11 mouse cellular contexts compared by ENCODE assay signal in genomic region chr8:52571166-52571832, GRCm38 (mm10).
DNase-seq lines count a peak whose midpoint lies in the region; ATAC-seq lines count a peak whose summit lies in the region.
"Had no signal": no experiment of that assay in that cellular context is flagged by ENCODE, and none has a peak within 500 bp of the region (broad histone marks: within the 10 kb centered on the region; RNA-seq: fewer than 3 reads in every experiment).

No protein-coding gene starts in this region.

- peak; percentile 61 to 63 for DNase-seq in layer of hippocampus, postnatal 36 days
- peak; percentile 64 for DNase-seq in right cerebral cortex, postnatal 25 days
- no peak for DNase-seq in adipocyte (ENCODE audit: low spot score)
- no peak for DNase-seq in kidney, postnatal 25 days
- DNase-seq: lung, postnatal 14 days had no signal

- H3K4me3 ChIP-seq in hindbrain, embryonic 15.5 days, result no peak overlapping the region
- H3K4me3 ChIP-seq in hindbrain, embryonic 13.5 days, result no peak overlapping the region
- H3K4me3 ChIP-seq in forebrain, embryonic 16.5 days (replicated peaks; ENCODE audit: low read length), result no peak overlapping the region
- H3K4me3 ChIP-seq: neural tube, embryonic 12.5 days had no signal

- no peak for ATAC-seq in hindbrain, embryonic 15.5 days (ENCODE audit: low FRiP score, low read depth)
- no peak for ATAC-seq in hindbrain, embryonic 13.5 days (ENCODE audit: low FRiP score)
- ATAC-seq in forebrain, embryonic 16.5 days, result peak; percentile 89
- no peak for ATAC-seq in erythroblast, adult 5-6 weeks (replicated peaks; ENCODE audit: low FRiP score, poor library complexity, severe bottlenecking)
- ATAC-seq: Patski had no signal

- no peak overlapping the region for H3K4me2 ChIP-seq in hindbrain, embryonic 15.5 days
- no peak overlapping the region for H3K4me2 ChIP-seq in hindbrain, embryonic 13.5 days
- H3K4me2 ChIP-seq in forebrain, embryonic 16.5 days (ENCODE audit: low read length), result no peak overlapping the region
- H3K4me2 ChIP-seq: neural tube, embryonic 12.5 days had no signal

- 0 out of 2 replicates have a peak overlapping the region, but pooled peaks have one; percentile 5 for H3K27ac ChIP-seq in hindbrain, embryonic 15.5 days (replicated peaks)
- no peak overlapping the region for H3K27ac ChIP-seq in hindbrain, embryonic 13.5 days
- peak overlapping the region; percentile 63 for H3K27ac ChIP-seq in forebrain, embryonic 16.5 days (ENCODE audit: low read length)
- H3K27ac ChIP-seq: neural tube, embryonic 12.5 days had no signal

- no peak overlapping the region for H3K9ac ChIP-seq in hindbrain, embryonic 15.5 days
- no peak overlapping the region for H3K9ac ChIP-seq in hindbrain, embryonic 13.5 days
- no peak overlapping the region for H3K9ac ChIP-seq in forebrain, embryonic 16.5 days (replicated peaks; ENCODE audit: low read depth, low read length)
- H3K9ac ChIP-seq: neural tube, embryonic 12.5 days had no signal

- no peaks in the 10 kb centered on the region for H3K36me3 ChIP-seq in hindbrain, embryonic 15.5 days
- no peaks in the 10 kb centered on the region for H3K36me3 ChIP-seq in hindbrain, embryonic 13.5 days
- H3K36me3 ChIP-seq in forebrain, embryonic 16.5 days (ENCODE audit: control insufficient read depth, insufficient read depth), result no peaks in the 10 kb centered on the region
- H3K36me3 ChIP-seq: neural tube, embryonic 12.5 days had no signal

- H3K4me1 ChIP-seq in hindbrain, embryonic 15.5 days (replicated peaks), result no peaks in the 10 kb centered on the region
- no peaks in the 10 kb centered on the region for H3K4me1 ChIP-seq in hindbrain, embryonic 13.5 days (replicated peaks)
- H3K4me1 ChIP-seq in forebrain, embryonic 16.5 days (replicated peaks; ENCODE audit: control insufficient read depth, insufficient read depth, low read length), result peaks cover 3% of the 10 kb centered on the region; the same call in 1 of the 2 replicates
- H3K4me1 ChIP-seq: neural tube, embryonic 12.5 days had no signal

- H3K27me3 ChIP-seq in hindbrain, embryonic 15.5 days, result no peaks in the 10 kb centered on the region
- no peaks in the 10 kb centered on the region for H3K27me3 ChIP-seq in hindbrain, embryonic 13.5 days
- no peaks in the 10 kb centered on the region for H3K27me3 ChIP-seq in forebrain, embryonic 16.5 days (replicated peaks; ENCODE audit: control insufficient read depth, insufficient read depth, low read length)
- H3K27me3 ChIP-seq: neural tube, embryonic 12.5 days; Patski had no signal

- no peaks in the 10 kb centered on the region for H3K9me3 ChIP-seq in hindbrain, embryonic 15.5 days
- no peaks in the 10 kb centered on the region for H3K9me3 ChIP-seq in hindbrain, embryonic 13.5 days
- no peaks in the 10 kb centered on the region for H3K9me3 ChIP-seq in forebrain, embryonic 16.5 days (ENCODE audit: control insufficient read depth, low read length)
- H3K9me3 ChIP-seq: neural tube, embryonic 12.5 days had no signal

- 73% methylated on average over 6 of the region's 6 CpGs for WGBS in hindbrain, embryonic 15.5 days
- 77% methylated on average over 6 of the region's 6 CpGs for WGBS in hindbrain, embryonic 13.5 days
- WGBS in forebrain, embryonic 16.5 days, result 50% methylated on average over 6 of the region's 6 CpGs

Comparison
In these comparisons a context has a peak if more than half of its experiments do, and no peak if none do; other contexts are left out.
1. DNase-seq: peak in layer of hippocampus, postnatal 36 days (2 of 2) and right cerebral cortex, postnatal 25 days (single experiment); none in adipocyte (single experiment) and kidney, postnatal 25 days (0 of 2).